Mouse (Mus musculus): Measurements from ENCODE around the gene Cpne6. TPM values are rescaled to one million over a fixed set of nuclear protein-coding genes. Genes with fewer than 3 reads are reported as not detected.

Cpne6 gene
- total and polyA plus RNA-seq, 3 experiments: not detected

DNA sequence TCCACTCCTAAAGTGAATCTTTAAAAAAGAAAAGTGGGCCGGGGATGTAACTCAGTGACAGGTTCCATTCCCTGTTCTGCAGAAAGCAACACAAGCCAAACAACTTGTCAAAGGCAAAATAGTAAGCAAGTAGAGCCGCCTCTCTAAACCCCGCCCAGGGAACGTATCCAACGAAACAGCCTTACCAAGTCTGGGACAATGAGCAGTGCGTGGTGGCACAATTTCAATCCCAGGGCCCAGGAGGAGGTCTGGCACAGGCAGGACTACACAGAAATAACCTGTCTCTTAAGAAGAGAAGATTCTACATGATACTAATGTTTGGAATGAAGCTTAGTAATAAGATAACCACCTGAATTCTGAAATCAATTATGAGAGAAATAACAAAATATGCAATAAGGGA, 39.9 kb downstream of the Cpne6 start:
- H3K4me2 ChIP-seq (ENCODE audit: insufficient read depth, low read depth, poor library complexity, severe bottlenecking): no peak overlapping the region
- H3K4me3 ChIP-seq (replicated peaks in 1 of 3; ENCODE audit: low read depth in 2 of 3, low read length in 2 of 3, poor library complexity in 1 of 3): no peak overlapping the region
- no peak overlapping the region for H3K9ac ChIP-seq (ENCODE audit: insufficient read depth, low read depth)
- in situ Hi-C loops (cut with MboI; ENCODE audit: low pct_ligation_motif_present, low pct_unique_long_range_greater_than_20kb, low sequenced_read_pairs) (no loop called here), dilution Hi-C loops (cut with MboI; ENCODE audit: extremely low pct_ligation_motif_present, extremely low pct_unique_long_range_greater_than_20kb, low sequenced_read_pairs) (no loop called here)
- H3K79me2 ChIP-seq (replicated peaks; ENCODE audit: control insufficient read depth, extremely low read depth, insufficient read depth, poor library complexity, severe bottlenecking): no peaks in the 10 kb centered on the region
- H3K36me3 ChIP-seq (replicated peaks in 1 of 2; ENCODE audit: control insufficient read depth in 1 of 2, insufficient read depth in 1 of 2, low read length in 1 of 2): peaks cover 43 to 62% of the 10 kb centered on the region in 2 experiments
- DNase-seq (ENCODE audit: extremely low read depth): no peak
- no peak overlapping the region for H3K27ac ChIP-seq (ENCODE audit: insufficient read depth, low read depth)
- no peaks in the 10 kb centered on the region for H3K27me3 ChIP-seq (replicated peaks)
- no peaks in the 10 kb centered on the region for H3K9me3 ChIP-seq (replicated peaks; ENCODE audit: low read length)
- peaks cover 0 to 17% of the 10 kb centered on the region in 2 experiments; a peak in 2 of 4 replicates for H3K4me1 ChIP-seq (ENCODE audit: control insufficient read depth in 1 of 2, insufficient read depth in 2 of 2)
- TF ChIP-seq ZNF384 (IDR thresholded peaks at IDR 0.05; ENCODE audit: low read depth, low read length) (no peak), ETS1 (conservative IDR thresholded peaks at IDR 0.05; ENCODE audit: low read depth, low read length) (no peak), MEF2A (IDR thresholded peaks at IDR 0.05; ENCODE audit: borderline replicate concordance, low read depth, low read length) (no peak), EP300 (IDR thresholded peaks at IDR 0.05; ENCODE audit: low read length) (no peak), NELFE (IDR thresholded peaks at IDR 0.05; ENCODE audit: low read depth, low read length) (no peak), POLR2A (IDR thresholded peaks at IDR 0.05; ENCODE audit: low read depth, low read length) (no peak), KAT2A (IDR thresholded peaks at IDR 0.05; ENCODE audit: insufficient replicate concordance, low read length) (no peak), SIN3A (IDR thresholded peaks at IDR 0.05; ENCODE audit: low read length) (no peak), GABPA (IDR thresholded peaks at IDR 0.05; ENCODE audit: insufficient replicate concordance, low read depth, low read length) (no peak), JUND (conservative IDR thresholded peaks at IDR 0.05; ENCODE audit: low read depth, low read length) (no peak)

DNA sequence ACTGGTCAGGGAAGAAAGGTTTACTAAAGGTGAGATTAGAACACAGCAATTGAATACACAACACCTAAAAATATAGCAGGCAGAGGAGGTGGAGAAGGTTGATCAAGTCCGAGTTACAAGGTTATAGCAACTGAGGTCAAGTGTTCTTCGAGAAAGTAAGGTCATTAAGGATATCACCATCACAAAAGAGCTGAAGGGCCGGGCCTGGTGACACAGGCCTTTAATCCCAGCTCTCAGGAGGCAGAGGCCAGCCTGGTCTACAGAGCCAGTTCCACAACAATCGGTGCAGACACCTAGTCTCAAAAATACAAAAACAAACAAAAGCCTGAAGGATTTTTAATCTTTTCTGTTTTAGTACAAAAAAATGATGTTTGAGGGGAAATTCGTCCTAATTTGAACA, 41.1 kb downstream of the Cpne6 start:
- TF ChIP-seq BHLHE40 (IDR thresholded peaks at IDR 0.05; ENCODE audit: low read depth, low read length) (no peak), CHD2 (IDR thresholded peaks at IDR 0.05; ENCODE audit: low read length) (no peak), MEF2A (IDR thresholded peaks at IDR 0.05; ENCODE audit: borderline replicate concordance, low read depth, low read length) (no peak), USF1 (IDR thresholded peaks at IDR 0.05; ENCODE audit: low read depth, low read length) (no peak), ZMIZ1 (IDR thresholded peaks at IDR 0.05; ENCODE audit: low read depth, low read length) (no peak), IRF4 (IDR thresholded peaks at IDR 0.05; ENCODE audit: low read depth, low read length) (no peak), MXI1 (IDR thresholded peaks at IDR 0.05; ENCODE audit: low read depth, low read length) (no peak), RAD21 (IDR thresholded peaks at IDR 0.05; ENCODE audit: low read depth, low read length) (no peak), ZKSCAN1 (IDR thresholded peaks at IDR 0.05; ENCODE audit: borderline replicate concordance, low read depth, low read length) (no peak)
- in situ Hi-C loops (cut with MboI; ENCODE audit: low pct_ligation_motif_present, low pct_unique_long_range_greater_than_20kb, low sequenced_read_pairs): no loop called here
- dilution Hi-C loops (cut with MboI; ENCODE audit: extremely low pct_ligation_motif_present, extremely low pct_unique_long_range_greater_than_20kb, low sequenced_read_pairs): no loop called here

More for the DNA sequence above, 41.1 kb downstream of the Cpne6 start:
- H3K4me3 ChIP-seq (replicated peaks in 1 of 3; ENCODE audit: low read depth in 2 of 3, low read length in 2 of 3, poor library complexity in 1 of 3): no peak overlapping the region
- peaks cover 32 to 50% of the 10 kb centered on the region in 2 experiments for H3K36me3 ChIP-seq (replicated peaks in 1 of 2; ENCODE audit: control insufficient read depth in 1 of 2, insufficient read depth in 1 of 2, low read length in 1 of 2)
- DNase-seq (ENCODE audit: extremely low read depth): no peak
- H3K9me3 ChIP-seq (replicated peaks; ENCODE audit: low read length): no peaks in the 10 kb centered on the region
- peaks cover 0 to 7% of the 10 kb centered on the region in 2 experiments; a peak in 2 of 4 replicates for H3K4me1 ChIP-seq (ENCODE audit: control insufficient read depth in 1 of 2, insufficient read depth in 2 of 2)
- no peak overlapping the region for H3K27ac ChIP-seq (ENCODE audit: insufficient read depth, low read depth)
- H3K9ac ChIP-seq (ENCODE audit: insufficient read depth, low read depth): no peak overlapping the region
- H3K4me2 ChIP-seq (ENCODE audit: insufficient read depth, low read depth, poor library complexity, severe bottlenecking): no peak overlapping the region
- no peaks in the 10 kb centered on the region for H3K27me3 ChIP-seq (replicated peaks)
- H3K79me2 ChIP-seq (replicated peaks; ENCODE audit: control insufficient read depth, extremely low read depth, insufficient read depth, poor library complexity, severe bottlenecking): no peaks in the 10 kb centered on the region
